Comparison of ENCODE assay signal across 11 mouse cellular contexts in the genomic region with DNA sequence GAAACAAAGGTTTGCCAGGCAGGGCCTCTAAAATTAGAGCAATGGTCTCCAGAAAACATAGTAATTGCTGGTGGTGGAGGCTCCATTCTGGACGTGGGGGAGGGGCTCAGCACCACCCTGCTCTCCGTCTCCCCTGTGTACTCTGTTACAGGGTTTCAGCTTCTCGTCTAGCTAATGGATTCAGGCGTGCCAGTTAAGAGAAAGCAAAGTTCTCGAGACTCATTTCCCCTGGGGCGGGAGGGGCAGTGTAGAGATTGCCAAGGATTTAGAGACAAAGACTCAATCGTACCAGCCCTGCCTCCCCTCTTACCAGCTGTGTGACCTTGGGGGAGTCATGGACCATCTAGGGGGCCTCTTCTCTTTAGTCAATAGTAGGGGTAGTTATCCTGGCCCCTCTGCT.
DNase-seq lines count a peak whose midpoint lies in the region; ATAC-seq lines count a peak whose summit lies in the region.
"Had no signal": no experiment of that assay in that cellular context is flagged by ENCODE, and none has a peak within 500 bp of the region (broad histone marks: within the 10 kb centered on the region; RNA-seq: fewer than 3 reads in every experiment).

No protein-coding gene starts in this region.

- 0 out of 2 replicates have a peak, but pooled peaks cover 9% of the 10 kb centered on the region for H3K27me3 ChIP-seq in neural tube, embryonic 13.5 days
- 0 out of 2 replicates have a peak, but pooled peaks cover 5% of the 10 kb centered on the region for H3K27me3 ChIP-seq in neural tube, embryonic 15.5 days (replicated peaks)
- no peaks in the 10 kb centered on the region for H3K27me3 ChIP-seq in hindbrain, embryonic 11.5 days (ENCODE audit: control insufficient read depth, insufficient read depth, low read length)
- H3K27me3 ChIP-seq: limb, embryonic 12.5 days had no signal

- no peak overlapping the region for H3K9ac ChIP-seq in neural tube, embryonic 13.5 days
- H3K9ac ChIP-seq in neural tube, embryonic 15.5 days (replicated peaks), result no peak overlapping the region
- no peak overlapping the region for H3K9ac ChIP-seq in hindbrain, embryonic 11.5 days (ENCODE audit: low read depth, low read length)
- H3K9ac ChIP-seq: limb, embryonic 12.5 days had no signal

- H3K4me1 ChIP-seq in neural tube, embryonic 13.5 days (replicated peaks), result peaks cover 69% of the 10 kb centered on the region
- H3K4me1 ChIP-seq in neural tube, embryonic 15.5 days, result peaks cover 19% of the 10 kb centered on the region
- H3K4me1 ChIP-seq in hindbrain, embryonic 11.5 days (replicated peaks; ENCODE audit: control insufficient read depth, insufficient read depth, low read length), result peaks cover 4% of the 10 kb centered on the region

- ATAC-seq in neural tube, embryonic 13.5 days (ENCODE audit: low read depth), result no peak
- ATAC-seq in neural tube, embryonic 15.5 days (ENCODE audit: low FRiP score), result no peak
- ATAC-seq in hindbrain, embryonic 11.5 days (ENCODE audit: low FRiP score), result no peak

- peak; percentile 67 for DNase-seq in gastrocnemius, adult 18-20 months (ENCODE audit: low spot score)
- DNase-seq in gastrocnemius, postnatal 4 days (ENCODE audit: low spot score in 2 of 2), result no peak
- DNase-seq in heart, postnatal 4 days, result peak; percentile 34
- no peak for DNase-seq in layer of hippocampus, postnatal 14 days (ENCODE audit: low spot score in 2 of 2)
- DNase-seq in hindbrain, embryonic 11.5 days (ENCODE audit: low spot score), result no peak
- DNase-seq in thymus, postnatal 14 days, result no peak
- DNase-seq: B cell, adult 2 months had no signal

- H3K4me3 ChIP-seq in neural tube, embryonic 13.5 days, result no peak overlapping the region
- no peak overlapping the region for H3K4me3 ChIP-seq in neural tube, embryonic 15.5 days (replicated peaks)
- no peak overlapping the region for H3K4me3 ChIP-seq in hindbrain, embryonic 11.5 days (ENCODE audit: low read depth, low read length)
- H3K4me3 ChIP-seq: limb, embryonic 12.5 days; megakaryocyte, embryonic 14.5 days had no signal

- WGBS in neural tube, embryonic 13.5 days, result 37% methylated on average over 7 of the region's 7 CpGs
- 30% methylated on average over 7 of the region's 7 CpGs for WGBS in neural tube, embryonic 15.5 days
- 39% methylated on average over 7 of the region's 7 CpGs for WGBS in hindbrain, embryonic 11.5 days

- no peaks in the 10 kb centered on the region for H3K36me3 ChIP-seq in neural tube, embryonic 13.5 days
- H3K36me3 ChIP-seq in neural tube, embryonic 15.5 days, result no peaks in the 10 kb centered on the region
- no peaks in the 10 kb centered on the region for H3K36me3 ChIP-seq in hindbrain, embryonic 11.5 days (ENCODE audit: control insufficient read depth, insufficient read depth, low read length)
- H3K36me3 ChIP-seq: limb, embryonic 12.5 days had no signal

- 0 out of 2 replicates have a peak overlapping the region, but pooled peaks have one; percentile 46 for H3K27ac ChIP-seq in neural tube, embryonic 13.5 days (replicated peaks)
- H3K27ac ChIP-seq in neural tube, embryonic 15.5 days (replicated peaks), result no peak overlapping the region
- no peak overlapping the region for H3K27ac ChIP-seq in hindbrain, embryonic 11.5 days (ENCODE audit: low read depth, low read length)
- H3K27ac ChIP-seq: limb, embryonic 12.5 days had no signal

- H3K4me2 ChIP-seq in neural tube, embryonic 13.5 days, result no peak overlapping the region
- no peak overlapping the region for H3K4me2 ChIP-seq in neural tube, embryonic 15.5 days
- H3K4me2 ChIP-seq in hindbrain, embryonic 11.5 days (replicated peaks; ENCODE audit: low read depth, low read length), result no peak overlapping the region
- H3K4me2 ChIP-seq: limb, embryonic 12.5 days had no signal

- H3K9me3 ChIP-seq in neural tube, embryonic 13.5 days, result no peaks in the 10 kb centered on the region
- no peaks in the 10 kb centered on the region for H3K9me3 ChIP-seq in neural tube, embryonic 15.5 days (replicated peaks)
- H3K9me3 ChIP-seq in hindbrain, embryonic 11.5 days (ENCODE audit: control insufficient read depth, low read length), result no peaks in the 10 kb centered on the region
- H3K9me3 ChIP-seq: limb, embryonic 12.5 days; megakaryocyte, embryonic 14.5 days had no signal

Comparison
In these comparisons a context has a peak if more than half of its experiments do, and no peak if none do; other contexts are left out.
1. DNase-seq: peak in gastrocnemius, adult 18-20 months (single experiment) and heart, postnatal 4 days (single experiment); none in gastrocnemius, postnatal 4 days (0 of 2), layer of hippocampus, postnatal 14 days (0 of 2), hindbrain, embryonic 11.5 days (single experiment) and thymus, postnatal 14 days (single experiment).